Mouse (Mus musculus) forebrain, embryonic 14.5 days (tissue): ENCODE data around the gene D630023F18Rik. TPM values are rescaled to one million over a fixed set of nuclear protein-coding genes. Genes with fewer than 3 reads are reported as not detected.

Experiments
- ATAC-seq: fragments of 200-750 bp; cut with Nextera tagmentation; 2 replicates; pipeline ENCODE4 v1.8.0; 2017; ENCODE audit warnings: mild to moderate bottlenecking, moderate library complexity
- DNase-seq: peaks from one replicate; pipeline ENCODE4 v3.0.0-alpha.2; 2015; ENCODE audit warnings: low spot score
- H3K27ac ChIP-seq: fragments of 300-500 bp; sonication (generic); 2 replicates; pipeline ENCODE4 v1.5.1; 2014; ENCODE audit warnings: low read depth, mild to moderate bottlenecking, control low read depth, low read length, moderate library complexity
- H3K27me3 ChIP-seq: fragments of 300-500 bp; sonication (generic); replicated peaks from 2 replicates; pipeline ENCODE4 v1.6.1; 2014; ENCODE audit warnings: low read length, control low read depth, mixed read lengths; ENCODE audit not compliant: control insufficient read depth, insufficient read depth
- H3K36me3 ChIP-seq: fragments of 300-500 bp; sonication (generic); 2 replicates; pipeline ENCODE4 v1.6.1; 2014; ENCODE audit warnings: low read length, control low read depth; ENCODE audit not compliant: control insufficient read depth, insufficient read depth
- H3K4me1 ChIP-seq: fragments of 300-500 bp; sonication (generic); 2 replicates; pipeline ENCODE4 v1.6.1; 2014; ENCODE audit warnings: antibody characterized with exemption, low read length, control low read depth; ENCODE audit not compliant: control insufficient read depth, insufficient read depth
- H3K4me2 ChIP-seq: fragments of 300-500 bp; sonication (generic); 2 replicates; pipeline ENCODE4 v1.6.1; 2014; ENCODE audit warnings: mild to moderate bottlenecking, control low read depth, low read length
- H3K4me3 ChIP-seq: fragments of 300-500 bp; sonication (generic); 2 replicates; pipeline ENCODE4 v1.5.1; 2014; ENCODE audit warnings: low read depth, low read length, control low read depth
- H3K9ac ChIP-seq: fragments of 300-500 bp; sonication (generic); 2 replicates; pipeline ENCODE4 v1.6.1; 2014; ENCODE audit warnings: mild to moderate bottlenecking, low read length, control low read depth, moderate library complexity
- H3K9me3 ChIP-seq: fragments of 300-500 bp; sonication (generic); replicated peaks from 2 replicates; pipeline ENCODE4 v1.6.1; 2016; ENCODE audit warnings: low read length, control low read depth, mixed read lengths; ENCODE audit not compliant: control insufficient read depth
- WGBS: fragments of 180-500 bp; shearing (Covaris S2); extraction: QIAGEN DNeasy Blood & Tissue Kit; methylation state at CpG from one replicate; pipeline ENCODE4 v1.1.7; 2014; 5-methylcytosine and 5-hydroxymethylcytosine counted together
- polyA plus RNA-seq: library from polyadenylated mRNA; unstranded; fragments of >200 nt; fragmentation: Nextera tagmentation; extraction: Ambion mirVana; gene quantifications from 2 replicates; pipeline ENCODE4 v1.2.1, GENCODE M21; 2014

Gene D630023F18Rik
- polyA plus RNA-seq, 1 experiment from 2014 or later, result 0.79 TPM

DNA sequence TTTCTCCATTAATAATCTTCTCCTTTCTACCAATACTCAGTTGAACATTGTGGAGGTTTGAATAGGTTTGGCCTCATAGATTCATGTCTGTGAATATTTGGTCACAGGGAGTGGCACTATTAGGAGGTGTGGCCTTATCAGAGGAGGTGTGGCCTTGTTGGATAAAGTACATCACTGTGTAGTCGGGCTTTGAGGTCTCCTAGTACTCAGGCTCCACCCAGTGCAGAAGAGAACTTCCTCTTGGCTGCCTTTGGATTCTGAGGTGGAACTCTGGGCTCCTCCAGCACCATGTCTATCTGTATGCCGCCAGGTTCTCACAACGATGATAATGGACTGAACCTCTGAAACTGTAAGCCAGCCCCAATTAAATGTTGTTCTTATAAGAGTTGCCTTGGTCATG, 26.1 kb downstream of the D630023F18Rik start:
- no peak overlapping the region for H3K4me3 ChIP-seq
- no peak for DNase-seq
- H3K27ac ChIP-seq, result no peak overlapping the region
- H3K4me2 ChIP-seq, result no peak overlapping the region
- no peaks in the 10 kb centered on the region for H3K4me1 ChIP-seq
- no peak overlapping the region for H3K9ac ChIP-seq
- H3K27me3 ChIP-seq, result no peaks in the 10 kb centered on the region
- H3K36me3 ChIP-seq, result no peaks in the 10 kb centered on the region
- no peak for ATAC-seq
- H3K9me3 ChIP-seq, result no peaks in the 10 kb centered on the region
- 92% methylated on average over 3 of the region's 3 CpGs for WGBS

DNA sequence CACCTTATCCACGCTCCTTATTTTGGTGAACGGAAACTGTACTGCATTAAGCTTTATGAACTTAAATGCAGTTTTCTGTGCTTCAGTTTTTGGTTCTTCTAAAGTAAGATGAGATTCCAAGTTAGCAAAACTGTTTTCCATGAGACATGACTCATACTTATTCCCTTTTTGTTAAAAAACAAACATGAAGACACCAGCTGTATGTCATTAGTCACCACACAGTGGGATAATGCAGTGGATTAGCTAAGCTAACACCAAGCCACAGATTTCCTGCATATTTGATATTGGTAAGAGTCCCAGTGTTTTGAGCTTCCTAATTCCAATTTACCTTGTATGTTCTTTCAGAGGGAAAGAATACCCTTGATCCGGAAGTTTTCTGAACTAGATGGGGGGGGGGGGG, 31.4 kb downstream of the D630023F18Rik start:
- no peak overlapping the region for H3K27ac ChIP-seq
- ATAC-seq (no peak), DNase-seq (no peak)
- H3K4me2 ChIP-seq, result no peak overlapping the region
- 94% methylated on average over 3 of the region's 3 CpGs for WGBS
- no peak overlapping the region for H3K9ac ChIP-seq
- H3K36me3 ChIP-seq, result no peaks in the 10 kb centered on the region
- no peaks in the 10 kb centered on the region for H3K4me1 ChIP-seq
- H3K27me3 ChIP-seq, result no peaks in the 10 kb centered on the region
- H3K9me3 ChIP-seq, result no peaks in the 10 kb centered on the region
- H3K4me3 ChIP-seq, result no peak overlapping the region

DNA sequence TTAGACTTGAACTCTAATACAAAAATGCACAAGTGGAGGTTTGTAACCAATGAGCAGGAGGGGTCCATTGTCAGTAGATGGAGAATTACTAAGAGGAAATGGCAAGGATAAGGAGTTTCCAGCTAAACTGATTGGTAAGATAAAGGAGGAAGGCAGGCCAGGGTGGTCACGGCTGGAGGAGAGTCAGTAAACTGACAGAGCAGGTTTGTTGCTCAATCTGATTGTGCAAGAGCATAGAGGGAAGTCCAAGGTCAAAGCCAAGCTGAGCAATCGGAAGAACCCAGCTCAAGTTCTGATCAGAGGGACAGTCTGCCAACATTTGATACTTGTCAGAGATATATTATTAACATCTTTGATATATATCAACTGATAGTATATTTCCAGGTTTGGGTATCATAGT, 32.6 kb downstream of the D630023F18Rik start:
- Histone ChIP-seq H3K4me2 (no peak overlapping the region), H3K9me3 (no peaks in the 10 kb centered on the region), H3K27ac (no peak overlapping the region), H3K36me3 (no peaks in the 10 kb centered on the region), H3K27me3 (no peaks in the 10 kb centered on the region), H3K4me3 (no peak overlapping the region), H3K9ac (no peak overlapping the region), H3K4me1 (no peaks in the 10 kb centered on the region)
- DNase-seq, result no peak
- ATAC-seq, result no peak
- WGBS, result 89% methylated on average over 2 of the region's 2 CpGs

DNA sequence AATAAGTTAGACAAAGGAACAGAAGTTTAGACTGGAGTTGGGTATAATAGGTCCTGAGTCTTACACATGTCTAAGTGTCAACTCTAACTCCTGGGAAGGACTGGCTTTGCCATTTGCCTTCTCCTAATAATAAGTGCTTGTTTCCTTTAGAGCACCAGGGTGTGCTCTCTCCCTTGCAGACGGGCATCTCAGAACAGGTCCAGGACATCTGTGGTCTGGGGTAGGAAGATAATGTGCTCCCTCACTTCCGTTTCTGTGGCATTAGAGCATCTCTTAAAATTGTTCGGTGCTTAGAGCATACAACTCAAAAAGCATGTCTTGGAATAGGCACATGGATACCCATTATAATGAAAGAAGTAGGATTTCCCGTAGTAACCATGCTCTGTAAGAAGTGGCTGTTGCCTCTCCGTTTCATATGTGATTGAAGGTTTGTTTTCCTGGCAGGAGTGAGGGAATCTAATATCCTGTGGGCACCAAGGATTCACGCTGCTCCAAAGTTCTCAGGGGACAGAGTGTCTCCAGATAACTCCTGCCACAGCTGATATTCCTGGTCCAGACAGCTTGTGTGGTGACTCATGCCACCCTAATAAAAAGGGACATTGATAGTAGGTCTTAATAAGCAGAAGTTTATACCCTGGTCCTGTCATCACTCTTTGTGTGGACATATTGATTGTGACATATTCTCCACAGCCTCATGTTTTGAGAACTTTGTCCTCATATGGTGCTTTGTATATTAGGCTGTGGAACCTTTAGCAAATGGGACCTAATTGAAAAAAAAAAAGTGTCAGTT, 34.3 kb downstream of the D630023F18Rik start:
- no peak for DNase-seq
- whole genome bisulfite sequencing, result 82% methylated on average over 6 of the region's 6 CpGs
- H3K27ac ChIP-seq, result no peak overlapping the region

DNA sequence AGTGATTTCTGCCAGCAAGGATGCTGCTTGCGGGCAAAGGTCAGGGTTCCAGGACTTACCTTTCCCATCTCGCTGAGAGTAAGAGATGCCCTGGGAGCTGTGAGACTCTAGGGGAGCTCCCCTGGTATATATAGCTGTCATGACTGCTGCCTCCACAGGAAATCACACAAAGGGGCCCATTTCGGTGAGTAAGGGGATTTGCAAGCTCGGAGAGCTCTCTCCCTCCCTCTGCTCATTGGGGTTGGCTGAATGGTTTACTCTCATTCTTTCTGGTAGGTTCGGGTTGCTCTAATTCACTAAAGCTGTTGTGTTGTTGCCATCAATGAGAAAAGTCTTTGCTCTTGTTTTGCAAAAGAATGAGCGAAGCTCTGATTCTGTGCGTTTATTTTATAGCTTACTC, 40.8 kb downstream of the D630023F18Rik start, which contains the start of gene Crygb:
TSS of gene Crygb (minus strand) at position 101 of the 400 bp plus-strand sequence.
- H3K27me3 ChIP-seq, result no peaks in the 10 kb centered on the region
- ATAC-seq (no peak), DNase-seq (no peak)
- H3K4me3 ChIP-seq, result no peak within 1 kb of the TSS
- H3K36me3 ChIP-seq, result no peaks in the 10 kb centered on the region
- no peak within 1 kb of the TSS for H3K9ac ChIP-seq
- no peaks in the 10 kb centered on the region for H3K9me3 ChIP-seq
- 0 out of 2 replicates have a peak within 1 kb of the TSS, but pooled peaks have one; percentile 14 for H3K4me2 ChIP-seq
- no peak within 1 kb of the TSS for H3K27ac ChIP-seq
- 21% methylated on average over 7 of the region's 7 CpGs for WGBS
- no peaks in the 10 kb centered on the region for H3K4me1 ChIP-seq

More for the DNA sequence above, 34.3 kb downstream of the D630023F18Rik start:
- Histone ChIP-seq H3K4me1 (no peaks in the 10 kb centered on the region), H3K4me2 (no peak overlapping the region), H3K27me3 (no peaks in the 10 kb centered on the region), H3K4me3 (no peak overlapping the region), H3K9me3 (no peaks in the 10 kb centered on the region), H3K9ac (no peak overlapping the region), H3K36me3 (no peaks in the 10 kb centered on the region)
- no peak for ATAC-seq

DNA sequence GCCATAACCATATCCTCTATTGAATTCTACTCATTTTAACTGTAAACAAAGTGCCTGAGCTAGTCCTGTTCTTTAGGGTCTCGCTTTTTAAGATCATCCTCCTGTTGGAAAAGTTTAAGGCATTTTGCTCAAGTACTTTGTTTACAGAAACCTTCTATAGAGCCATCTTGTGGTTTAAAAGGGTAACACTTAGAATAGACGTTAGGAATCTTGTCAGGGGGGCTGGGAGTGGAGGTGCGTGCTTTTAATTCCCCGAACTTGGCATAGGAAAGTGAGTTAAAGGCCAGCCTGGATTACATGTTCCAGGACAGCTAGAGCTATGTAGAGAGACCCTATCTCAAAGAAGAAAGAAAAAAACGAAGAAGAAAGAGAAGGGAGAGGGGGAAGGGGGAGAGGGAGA, 47.4 kb downstream of the D630023F18Rik start:
- H3K4me1 ChIP-seq, result no peaks in the 10 kb centered on the region
- H3K4me2 ChIP-seq, result no peak overlapping the region
- no peak overlapping the region for H3K27ac ChIP-seq
- H3K4me3 ChIP-seq, result no peak overlapping the region
- H3K9ac ChIP-seq, result no peak overlapping the region
- WGBS, result 22% methylated on average over 5 of the region's 5 CpGs
- no peaks in the 10 kb centered on the region for H3K36me3 ChIP-seq
- DNase-seq, result peak; percentile 39
- no peak for ATAC-seq
- H3K27me3 ChIP-seq, result no peaks in the 10 kb centered on the region
- no peaks in the 10 kb centered on the region for H3K9me3 ChIP-seq

DNA sequence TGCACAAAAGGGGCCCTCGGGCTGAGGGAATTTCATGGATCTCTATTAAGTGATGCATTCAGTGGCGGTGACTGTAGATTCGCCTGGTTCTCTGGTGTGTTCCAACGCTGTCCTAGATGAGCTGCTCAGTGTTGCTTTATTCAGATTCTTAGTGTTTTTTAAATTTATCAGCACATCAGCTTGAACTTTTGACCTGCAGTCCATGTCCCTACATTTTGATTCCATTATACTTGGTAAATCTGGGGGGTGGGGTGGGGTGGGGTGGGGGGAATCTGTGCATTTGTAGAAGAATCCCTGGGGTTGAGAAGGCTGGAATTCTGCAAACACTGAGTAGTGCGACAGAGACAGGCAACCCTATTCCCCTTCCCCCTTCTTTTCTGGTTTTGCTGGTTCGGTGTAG, 49.4 kb downstream of the D630023F18Rik start, which contains the start of gene Crygc:
TSS of gene Crygc (minus strand) at position 101 of the 400 bp plus-strand sequence.
- 59% methylated on average over 6 of the region's 6 CpGs for WGBS
- DNase-seq, result no peak

DNA sequence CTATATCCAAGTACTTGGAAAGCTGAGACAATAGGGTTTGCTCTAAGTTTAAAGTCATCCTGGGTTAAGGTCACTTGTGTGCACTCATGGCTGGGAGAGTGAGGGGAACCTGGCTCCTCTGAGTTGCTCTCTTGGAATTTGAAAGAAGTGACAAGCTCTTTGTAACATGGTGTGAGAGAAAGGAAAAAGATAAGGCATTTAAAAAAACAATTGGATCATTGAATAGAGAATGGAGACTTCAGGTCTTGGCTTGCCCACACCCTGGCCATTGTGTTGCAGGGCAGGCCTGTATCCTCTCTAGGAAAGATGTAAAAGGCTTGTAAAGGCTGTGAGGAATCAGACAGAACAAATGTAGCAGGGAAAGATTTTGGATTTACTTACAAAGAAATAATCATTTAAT, 55.2 kb downstream of the D630023F18Rik start:
- Histone ChIP-seq H3K27ac (no peak overlapping the region), H3K9me3 (no peaks in the 10 kb centered on the region), H3K4me3 (no peak overlapping the region), H3K36me3 (no peaks in the 10 kb centered on the region), H3K4me1 (no peaks in the 10 kb centered on the region), H3K9ac (no peak overlapping the region), H3K4me2 (no peak overlapping the region), H3K27me3 (no peaks in the 10 kb centered on the region)
- ATAC-seq, result no peak
- DNase-seq, result no peak

More for the DNA sequence above, 49.4 kb downstream of the D630023F18Rik start, which contains the start of gene Crygc:
- H3K9ac ChIP-seq, result no peak within 1 kb of the TSS
- ATAC-seq, result no peak
- H3K4me3 ChIP-seq, result no peak within 1 kb of the TSS
- H3K27me3 ChIP-seq, result no peaks in the 10 kb centered on the region
- no peaks in the 10 kb centered on the region for H3K4me1 ChIP-seq
- H3K27ac ChIP-seq, result no peak within 1 kb of the TSS
- H3K4me2 ChIP-seq, result no peak within 1 kb of the TSS
- H3K9me3 ChIP-seq, result no peaks in the 10 kb centered on the region
- no peaks in the 10 kb centered on the region for H3K36me3 ChIP-seq

DNA sequence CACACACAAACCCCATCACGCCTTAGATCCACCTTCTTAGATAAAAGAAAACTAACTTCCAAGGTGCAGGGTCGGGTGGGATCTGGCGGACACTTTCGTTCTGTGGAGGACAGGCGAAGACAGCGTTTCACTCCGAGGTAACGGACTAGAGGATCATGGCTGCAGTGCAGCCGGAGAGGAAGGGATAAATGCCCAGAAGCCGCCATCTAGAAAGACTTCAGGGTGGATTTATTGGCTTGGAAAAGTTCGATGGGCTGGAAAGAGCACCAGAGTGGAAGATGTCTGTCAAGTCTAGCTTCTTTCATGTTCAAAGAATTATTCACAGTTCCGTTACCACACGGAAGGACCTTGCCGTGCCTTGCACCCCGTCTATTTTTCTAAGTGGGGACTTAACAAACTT, 58.8 kb downstream of the D630023F18Rik start:
- H3K27me3 ChIP-seq, result no peaks in the 10 kb centered on the region
- H3K9ac ChIP-seq, result no peak overlapping the region
- H3K36me3 ChIP-seq, result no peaks in the 10 kb centered on the region
- no peak overlapping the region for H3K4me2 ChIP-seq
- no peaks in the 10 kb centered on the region for H3K4me1 ChIP-seq
- ATAC-seq (no peak), DNase-seq (peak; percentile 11)
- H3K27ac ChIP-seq, result no peak overlapping the region
- 79% methylated on average over 15 of the region's 15 CpGs for WGBS
- no peaks in the 10 kb centered on the region for H3K9me3 ChIP-seq
- H3K4me3 ChIP-seq, result no peak overlapping the region
